Mouse (Mus musculus) kidney, adult 8-10 months (tissue): ENCODE measurements around the gene Mageb3.
"Not testable (repeated sequence)": the region's sequence is repeated elsewhere in the genome, so short reads cannot be mapped to it uniquely, and the experiment has no call there.

Source experiments
- DNase-seq, 2 experiments: peaks; one replicate each; pipeline ENCODE4 v3.0.0; 2022

The Mageb3 gene

GRCm38 (mm10) chr2:121955765-121956223, at the start of gene Mageb3, which contains the start of gene Ctdspl2:
Gene Mageb3, minus strand, starts transcription at chr2:121956092.
Gene Ctdspl2, plus strand, starts transcription at chr2:121956001.
- DNase-seq, result peak; percentile 97

GRCm38 (mm10) chr2:121995738-121996137, 39.8 kb upstream of the Mageb3 start:
- no peak for DNase-seq

GRCm38 (mm10) chr2:121957216-121957792, 1.4 kb upstream of the Mageb3 start:
- no peak for DNase-seq

- peak; percentile 95 for DNase-seq
Observed at GRCm38 (mm10) chr2:121956224-121957018, 529 bp upstream of the Mageb3 start.

GRCm38 (mm10) chr2:121954971-121955656, 778 bp downstream of the Mageb3 start:
- DNase-seq, result no peak

- DNase-seq, result no peak
Observed at GRCm38 (mm10) chr2:121943364-121943763, 12.5 kb downstream of the Mageb3 start.

- DNase-seq, result not testable (repeated sequence)
Observed at GRCm38 (mm10) chr2:121937624-121938023, 18.3 kb downstream of the Mageb3 start.

GRCm38 (mm10) chr2:121916047-121916970, 39.6 kb downstream of the Mageb3 start:
- DNase-seq, result peak in 1 of 2 experiments; percentile 5

- DNase-seq, result peak in 1 of 2 experiments; percentile 20
Observed at GRCm38 (mm10) chr2:121909975-121910374, 45.9 kb downstream of the Mageb3 start.
